Comparison of ENCODE assay signal across 8 mouse cellular contexts in genomic region chr11:115421328-115421727, GRCm38 (mm10). TPM values are rescaled to one million over a fixed set of nuclear protein-coding genes. Genes with fewer than 3 reads are reported as not detected.
DNase-seq lines count a peak whose midpoint lies in the region; ATAC-seq lines count a peak whose summit lies in the region.
"Had no signal": no experiment of that assay in that cellular context is flagged by ENCODE, and none has a peak within 500 bp of the region (broad histone marks: within the 10 kb centered on the region; RNA-seq: fewer than 3 reads in every experiment).

No protein-coding gene starts in this region.

- DNase-seq in liver, embryonic 11.5 days (ENCODE audit: low spot score) = no peak
- no peak for DNase-seq in liver
- DNase-seq in forebrain, embryonic 11.5 days (ENCODE audit: low spot score) = no peak
- DNase-seq in layer of hippocampus, adult 11-12 months (ENCODE audit: low spot score) = no peak
- DNase-seq in layer of hippocampus, adult 8-10 months (ENCODE audit: low spot score in 2 of 2) = no peak

- 74% methylated on average over 1 of the region's 1 CpGs for WGBS in liver, embryonic 11.5 days
- 66% methylated on average over 1 of the region's 1 CpGs for WGBS in forebrain, embryonic 11.5 days
- WGBS in intestine, embryonic 16.5 days = 58% methylated on average over 1 of the region's 1 CpGs
- 83% methylated on average over 1 of the region's 1 CpGs for WGBS in neural tube, embryonic 14.5 days

- no peak for ATAC-seq in liver, embryonic 11.5 days (replicated peaks; ENCODE audit: low FRiP score)
- no peak for ATAC-seq in forebrain, embryonic 11.5 days (replicated peaks; ENCODE audit: low FRiP score)
- ATAC-seq in intestine, embryonic 16.5 days = no peak
- ATAC-seq in neural tube, embryonic 14.5 days (ENCODE audit: low read depth) = no peak

- no peaks in the 10 kb centered on the region for H3K9me3 ChIP-seq in liver, embryonic 11.5 days (ENCODE audit: control insufficient read depth, low read length)
- no peaks in the 10 kb centered on the region for H3K9me3 ChIP-seq in forebrain, embryonic 11.5 days (ENCODE audit: control insufficient read depth, low read length)
- no peaks in the 10 kb centered on the region for H3K9me3 ChIP-seq in intestine, embryonic 16.5 days (ENCODE audit: control insufficient read depth, low read length)
- no peaks in the 10 kb centered on the region for H3K9me3 ChIP-seq in neural tube, embryonic 14.5 days (ENCODE audit: control insufficient read depth, low read length)

- peak overlapping the region; percentile 97 for H3K4me3 ChIP-seq in liver, embryonic 11.5 days (ENCODE audit: low read depth, low read length)
- no peak overlapping the region; the same call in 1 of the 2 replicates for H3K4me3 ChIP-seq in forebrain, embryonic 11.5 days (ENCODE audit: low read depth, low read length)
- H3K4me3 ChIP-seq in intestine, embryonic 16.5 days (ENCODE audit: low read length) = peak overlapping the region; percentile 90; the same call in 1 of the 2 replicates
- peak overlapping the region; percentile 93 for H3K4me3 ChIP-seq in neural tube, embryonic 14.5 days (ENCODE audit: low read depth, low read length)

- H3K9ac ChIP-seq in liver, embryonic 11.5 days (ENCODE audit: low read depth, low read length) = no peak overlapping the region
- H3K9ac ChIP-seq in forebrain, embryonic 11.5 days (ENCODE audit: low read length) = no peak overlapping the region; the same call in 1 of the 2 replicates
- H3K9ac ChIP-seq in intestine, embryonic 16.5 days (ENCODE audit: low read depth, low read length) = peak overlapping the region; percentile 45; the same call in 1 of the 2 replicates
- H3K9ac ChIP-seq in neural tube, embryonic 14.5 days (replicated peaks; ENCODE audit: low read depth, low read length) = no peak overlapping the region; the same call in 1 of the 2 replicates

- peak overlapping the region; percentile 100 for H3K4me2 ChIP-seq in liver, embryonic 11.5 days
- H3K4me2 ChIP-seq in forebrain, embryonic 11.5 days (ENCODE audit: low read depth, low read length, severe bottlenecking) = peak overlapping the region; percentile 78
- H3K4me2 ChIP-seq in intestine, embryonic 16.5 days (ENCODE audit: low read depth, low read length) = peak overlapping the region; percentile 98
- peak overlapping the region; percentile 96 for H3K4me2 ChIP-seq in neural tube, embryonic 14.5 days (ENCODE audit: low read depth, low read length)

- H3K4me1 ChIP-seq in liver, embryonic 11.5 days (replicated peaks; ENCODE audit: control insufficient read depth, insufficient read depth, low read length) = peaks cover 21% of the 10 kb centered on the region
- peaks cover 8% of the 10 kb centered on the region for H3K4me1 ChIP-seq in forebrain, embryonic 11.5 days (replicated peaks; ENCODE audit: control insufficient read depth, insufficient read depth, low read length)
- peaks cover 22% of the 10 kb centered on the region for H3K4me1 ChIP-seq in intestine, embryonic 16.5 days (ENCODE audit: control insufficient read depth, insufficient read depth, low read length)
- H3K4me1 ChIP-seq in neural tube, embryonic 14.5 days (ENCODE audit: control insufficient read depth, insufficient read depth, low read length) = peaks cover 23% of the 10 kb centered on the region

- H3K27ac ChIP-seq in liver, embryonic 11.5 days (ENCODE audit: low read depth, low read length) = no peak overlapping the region
- no peak overlapping the region for H3K27ac ChIP-seq in forebrain, embryonic 11.5 days (ENCODE audit: low read depth, low read length)
- no peak overlapping the region for H3K27ac ChIP-seq in intestine, embryonic 16.5 days (ENCODE audit: low read length)
- no peak overlapping the region for H3K27ac ChIP-seq in neural tube, embryonic 14.5 days (ENCODE audit: low read depth, low read length)

- no peaks in the 10 kb centered on the region for H3K27me3 ChIP-seq in liver, embryonic 11.5 days (replicated peaks; ENCODE audit: control insufficient read depth, insufficient read depth, low read length)
- H3K27me3 ChIP-seq in forebrain, embryonic 11.5 days (ENCODE audit: control insufficient read depth, insufficient read depth, low read length) = no peaks in the 10 kb centered on the region
- H3K27me3 ChIP-seq in intestine, embryonic 16.5 days (replicated peaks; ENCODE audit: control insufficient read depth, insufficient read depth, low read length) = no peaks in the 10 kb centered on the region
- H3K27me3 ChIP-seq in neural tube, embryonic 14.5 days (ENCODE audit: control insufficient read depth, insufficient read depth, low read length) = no peaks in the 10 kb centered on the region

- H3K36me3 ChIP-seq in liver, embryonic 11.5 days (ENCODE audit: control insufficient read depth, insufficient read depth, low read length) = peaks cover 8% of the 10 kb centered on the region; the same call in 1 of the 2 replicates
- H3K36me3 ChIP-seq in forebrain, embryonic 11.5 days (ENCODE audit: control insufficient read depth, insufficient read depth, low read length) = peaks cover 1% of the 10 kb centered on the region; the same call in 1 of the 2 replicates
- H3K36me3 ChIP-seq in intestine, embryonic 16.5 days (ENCODE audit: control insufficient read depth, insufficient read depth, low read length) = peaks cover 4% of the 10 kb centered on the region; the same call in 1 of the 2 replicates
- H3K36me3 ChIP-seq in neural tube, embryonic 14.5 days (ENCODE audit: control insufficient read depth, insufficient read depth, low read length) = peaks cover 20% of the 10 kb centered on the region; the same call in 1 of the 2 replicates

RNA-seq across cellular contexts. Expression of gene Kctd2, which starts 1.4 kb away (rescaled TPM):
- polyA plus RNA-seq in liver, embryonic 11.5 days (2014; fragmentation: Nextera tagmentation; extraction: Ambion mirVana) = 8.4 and 8.9 TPM in 2 replicates
- 24.5 and 27.1 TPM in 2 replicates for polyA plus RNA-seq in forebrain, embryonic 11.5 days (2014; fragmentation: Nextera tagmentation; extraction: Ambion mirVana)
- polyA plus RNA-seq in intestine, embryonic 16.5 days (2015; fragmentation: Nextera tagmentation; extraction: Ambion mirVana) = 2.8 and 3.5 TPM in 2 replicates
- polyA plus RNA-seq in neural tube, embryonic 14.5 days (2014; fragmentation: Nextera tagmentation; extraction: Ambion mirVana) = 28.8 and 33.7 TPM in 2 replicates
- 10 to 100 TPM; 67.4 to 74.9 (median 71.2) TPM for total RNA-seq in layer of hippocampus, adult 8-10 months (2022)

RNA-seq across cellular contexts. Expression of gene Atp5h, which starts 1.6 kb away (rescaled TPM):
- 835 and 884 TPM in 2 replicates for polyA plus RNA-seq in liver, embryonic 11.5 days (2014; fragmentation: Nextera tagmentation; extraction: Ambion mirVana)
- 814 TPM in 2 replicates for polyA plus RNA-seq in forebrain, embryonic 11.5 days (2014; fragmentation: Nextera tagmentation; extraction: Ambion mirVana)
- polyA plus RNA-seq in intestine, embryonic 16.5 days (2015; fragmentation: Nextera tagmentation; extraction: Ambion mirVana) = 985 and 1,025 TPM in 2 replicates
- 928 and 1,005 TPM in 2 replicates for polyA plus RNA-seq in neural tube, embryonic 14.5 days (2014; fragmentation: Nextera tagmentation; extraction: Ambion mirVana)
- 100 to 1,000 TPM; 450 to 501 (median 483) TPM for total RNA-seq in layer of hippocampus, adult 8-10 months (2022)

RNA-seq across cellular contexts. Expression of gene Mrpl58, which starts 17.8 kb away (rescaled TPM):
- polyA plus RNA-seq in liver, embryonic 11.5 days (2014; fragmentation: Nextera tagmentation; extraction: Ambion mirVana) = 165 TPM in 2 replicates
- polyA plus RNA-seq in forebrain, embryonic 11.5 days (2014; fragmentation: Nextera tagmentation; extraction: Ambion mirVana) = 253 and 265 TPM in 2 replicates
- 180 and 194 TPM in 2 replicates for polyA plus RNA-seq in intestine, embryonic 16.5 days (2015; fragmentation: Nextera tagmentation; extraction: Ambion mirVana)
- 207 and 211 TPM in 2 replicates for polyA plus RNA-seq in neural tube, embryonic 14.5 days (2014; fragmentation: Nextera tagmentation; extraction: Ambion mirVana)
- total RNA-seq in layer of hippocampus, adult 8-10 months (2022) = 100 to 1,000 TPM; 100 to 115 (median 105) TPM

RNA-seq across cellular contexts. Expression of gene Trim80, which starts 19.0 kb away (rescaled TPM):
- 0.18 and 0.27 TPM in 2 replicates for polyA plus RNA-seq in liver, embryonic 11.5 days (2014; fragmentation: Nextera tagmentation; extraction: Ambion mirVana)
- 0.16 and 0.23 TPM in 2 replicates for polyA plus RNA-seq in forebrain, embryonic 11.5 days (2014; fragmentation: Nextera tagmentation; extraction: Ambion mirVana)
- 1.1 and 1.4 TPM in 2 replicates for polyA plus RNA-seq in intestine, embryonic 16.5 days (2015; fragmentation: Nextera tagmentation; extraction: Ambion mirVana)
- polyA plus RNA-seq in neural tube, embryonic 14.5 days (2014; fragmentation: Nextera tagmentation; extraction: Ambion mirVana) = not detected in 2 replicates
- not detected for total RNA-seq in layer of hippocampus, adult 8-10 months (2022)
- total RNA-seq: hematopoietic stem cell, adult 5-6 weeks had no signal

RNA-seq across cellular contexts. Expression of gene Cdr2l, which starts 39.6 kb away (rescaled TPM):
- 6.2 and 6.9 TPM in 2 replicates for polyA plus RNA-seq in liver, embryonic 11.5 days (2014; fragmentation: Nextera tagmentation; extraction: Ambion mirVana)
- polyA plus RNA-seq in forebrain, embryonic 11.5 days (2014; fragmentation: Nextera tagmentation; extraction: Ambion mirVana) = 29.0 and 29.7 TPM in 2 replicates
- 4.6 and 5.1 TPM in 2 replicates for polyA plus RNA-seq in intestine, embryonic 16.5 days (2015; fragmentation: Nextera tagmentation; extraction: Ambion mirVana)
- 27.3 and 28.6 TPM in 2 replicates for polyA plus RNA-seq in neural tube, embryonic 14.5 days (2014; fragmentation: Nextera tagmentation; extraction: Ambion mirVana)
- total RNA-seq in layer of hippocampus, adult 8-10 months (2022) = 10 to 100 TPM; 25.7 to 29.6 (median 25.9) TPM
